Mouse (Mus musculus) liver, embryonic 14.5 days (tissue): Measurements from ENCODE around the gene Tle6. TPM values are rescaled to one million over a fixed set of nuclear protein-coding genes. Genes with fewer than 3 reads are reported as not detected.
"Not testable (repeated sequence)": the region's sequence is repeated elsewhere in the genome, so short reads cannot be mapped to it uniquely, and the experiment has no call there.

Experiments
- ATAC-seq: fragments of 200-750 bp; cut with Nextera tagmentation; 2 replicates; pipeline ENCODE4 v1.8.0; 2017; ENCODE audit warnings: moderate number of reproducible peaks, mild to moderate bottlenecking, moderate library complexity; ENCODE audit not compliant: insufficient read depth
- DNase-seq, 3 experiments: peaks; one replicate each; pipeline ENCODE4 v3.0.0-alpha.2; 2012 to 2013; ENCODE audit warnings: low read depth in 3 of 3, low spot score in 3 of 3
- H3K27ac ChIP-seq: fragments of 300-500 bp; sonication (generic); 2 replicates; pipeline ENCODE4 v1.5.1; 2014; ENCODE audit warnings: moderate library complexity, mild to moderate bottlenecking, control low read depth, inconsistent platforms
- H3K27me3 ChIP-seq: fragments of 300-500 bp; sonication (generic); 2 replicates; pipeline ENCODE4 v1.6.1; 2014; ENCODE audit warnings: mild to moderate bottlenecking, low read length, moderate library complexity; ENCODE audit not compliant: control insufficient read depth, insufficient read depth
- H3K36me3 ChIP-seq: fragments of 300-500 bp; sonication (generic); replicated peaks from 2 replicates; pipeline ENCODE4 v1.6.1; 2014; ENCODE audit warnings: low read depth; ENCODE audit not compliant: control insufficient read depth, insufficient read depth
- H3K4me1 ChIP-seq, 2 experiments: fragments of 200-500 bp in 1 of 2; fragments of 300-500 bp in 1 of 2; sonication (generic) in 1 of 2; replicated peaks; 2 replicates each; pipeline ENCODE4 v1.6.1; 2012 to 2014; ENCODE audit warnings: antibody characterized with exemption in 1 of 2, inconsistent platforms in 1 of 2, low read length in 1 of 2; ENCODE audit not compliant: control insufficient read depth in 2 of 2, insufficient read depth in 2 of 2
- H3K4me2 ChIP-seq: fragments of 300-500 bp; sonication (generic); 2 replicates; pipeline ENCODE4 v1.6.1; 2014; ENCODE audit warnings: low read depth, mild to moderate bottlenecking, control low read depth, moderate library complexity
- H3K4me3 ChIP-seq, 2 experiments: fragments of 200-500 bp in 1 of 2; fragments of 300-500 bp in 1 of 2; sonication (generic) in 1 of 2; 2 replicates each; pipeline ENCODE4 v1.5.1; 2012 to 2014; ENCODE audit warnings: low read depth in 2 of 2, low read length in 2 of 2, mild to moderate bottlenecking in 2 of 2, control low read depth in 1 of 2, inconsistent platforms in 1 of 2, moderate library complexity in 1 of 2; ENCODE audit not compliant: insufficient read depth in 1 of 2
- H3K9ac ChIP-seq: fragments of 300-500 bp; sonication (generic); replicated peaks from 2 replicates; pipeline ENCODE4 v1.6.1; 2014; ENCODE audit warnings: mild to moderate bottlenecking, control low read depth, moderate library complexity
- H3K9me3 ChIP-seq: fragments of 300-500 bp; sonication (generic); 2 replicates; pipeline ENCODE4 v1.6.1; 2016; ENCODE audit warnings: low read length, mixed read lengths; ENCODE audit not compliant: control insufficient read depth
- CTCF ChIP-seq: IDR thresholded peaks from 2 replicates; pipeline ENCODE4 v1.5.1; 2016; ENCODE audit warnings: antibody characterized with exemption, low read depth, control low read depth
- EP300 ChIP-seq: IDR thresholded peaks from 2 replicates; pipeline ENCODE4 v1.6.1; 2016; ENCODE audit warnings: antibody characterized with exemption, low read depth
- WGBS: fragments of 180-500 bp; shearing (Covaris S2); extraction: QIAGEN DNeasy Blood & Tissue Kit; methylation state at CpG from one replicate; pipeline ENCODE4 v1.1.7; 2014; ENCODE audit not compliant: insufficient replicate concordance; 5-methylcytosine and 5-hydroxymethylcytosine counted together
- polyA plus RNA-seq, 2 experiments: library from polyadenylated mRNA; depleted of rRNA in 1 of 2; stranded (reverse) in 1 of 2; unstranded in 1 of 2; fragments of >200 nt; fragmentation: Nextera tagmentation in 1 of 2; extraction: Ambion mirVana in 1 of 2; gene quantifications; 2 replicates each; pipeline versions ENCODE4 v1.2.1 to v1.2.3; 2012 to 2014

The Tle6 gene
- polyA plus RNA-seq, 2 experiments = 4.5 to 5.6 TPM

DNA sequence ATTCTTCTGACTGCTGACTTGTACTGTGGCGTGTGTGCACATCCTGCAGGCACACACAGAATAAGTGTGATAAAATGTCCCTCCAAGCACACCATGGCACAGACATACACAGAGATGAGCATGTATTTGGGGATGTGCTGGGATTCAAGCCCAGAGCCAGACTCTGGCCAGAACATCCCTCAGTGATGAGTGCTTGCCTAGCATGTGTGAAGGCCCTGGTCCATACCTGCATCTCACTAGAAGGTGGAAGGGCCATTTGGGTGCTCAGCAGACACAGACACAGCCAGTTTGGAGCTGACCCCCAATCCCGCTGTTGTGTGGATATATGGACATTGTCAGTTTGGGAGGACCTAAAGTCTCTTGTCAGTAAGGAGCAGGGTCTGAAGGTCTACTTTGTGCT lies 40.7 kb upstream of the Tle6 start:
- Histone ChIP-seq H3K9ac (no peak overlapping the region), H3K27me3 (no peaks in the 10 kb centered on the region; the same call in 1 of the 2 replicates), H3K4me1 (peaks cover 0 to 14% of the 10 kb centered on the region in 2 experiments; a peak in 3 of 4 replicates), H3K36me3 (no peaks in the 10 kb centered on the region), H3K9me3 (no peaks in the 10 kb centered on the region), H3K4me3 (no peak overlapping the region), H3K27ac (no peak overlapping the region), H3K4me2 (no peak overlapping the region)
- no peak for ATAC-seq
- TF ChIP-seq CTCF = no peak
- no peak for TF ChIP-seq EP300
- DNase-seq = no peak
- 81% methylated on average over 2 of the region's 2 CpGs for WGBS

DNA sequence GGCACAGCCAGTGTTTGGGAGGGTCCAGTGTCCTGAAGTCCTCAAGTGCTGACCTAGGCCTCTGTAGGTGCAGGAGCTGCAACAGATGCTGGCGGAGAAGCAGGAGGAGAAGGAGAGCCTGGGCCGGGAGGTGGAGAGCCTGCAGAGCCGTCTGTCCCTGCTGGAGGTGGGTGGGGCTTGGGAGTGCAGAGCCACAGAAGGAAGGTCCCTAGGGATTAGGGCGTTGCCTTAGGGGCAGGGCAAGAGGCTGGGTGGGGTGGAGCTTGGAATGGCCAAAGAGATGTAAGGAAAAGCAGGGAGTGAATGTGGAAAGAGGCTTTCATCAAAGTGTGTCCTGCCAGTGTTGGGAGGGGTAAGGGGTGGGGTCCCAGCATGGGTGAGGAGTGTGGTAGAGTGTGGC lies 40.0 kb upstream of the Tle6 start:
- H3K27ac ChIP-seq, H3K27me3 ChIP-seq, H3K9ac ChIP-seq, H3K36me3 ChIP-seq, DNase-seq, H3K4me3 ChIP-seq, H3K9me3 ChIP-seq, ATAC-seq, H3K4me2 ChIP-seq: not testable (repeated sequence)
- 58% methylated on average over 4 of the region's 4 CpGs for WGBS
- peaks cover 0 to 17% of the 10 kb centered on the region in 2 experiments; a peak in 3 of 4 replicates for H3K4me1 ChIP-seq

DNA sequence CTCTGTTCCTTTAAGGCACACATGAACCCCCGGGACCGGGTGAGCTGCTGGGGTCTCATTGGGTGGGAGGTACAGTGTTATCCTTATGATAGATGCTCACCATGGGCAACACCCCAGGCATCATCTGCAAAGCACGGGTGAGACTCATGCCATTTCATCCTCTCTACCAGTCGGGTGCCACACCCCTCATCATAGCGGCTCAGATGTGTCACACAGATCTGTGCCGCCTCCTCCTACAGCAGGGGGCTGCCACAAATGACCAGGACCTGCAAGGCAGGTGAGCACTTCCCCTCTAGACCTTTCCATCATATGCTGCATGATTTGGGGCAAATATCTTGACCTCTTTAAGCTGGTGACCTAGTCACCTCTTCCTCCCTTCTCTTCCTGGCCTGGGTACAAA lies 37.2 kb upstream of the Tle6 start:
- Histone ChIP-seq H3K4me2 (no peak overlapping the region), H3K27me3 (no peaks in the 10 kb centered on the region; the same call in 1 of the 2 replicates), H3K9ac (no peak overlapping the region), H3K4me1 (peaks cover 6 to 18% of the 10 kb centered on the region in 2 experiments), H3K36me3 (no peaks in the 10 kb centered on the region), H3K27ac (no peak overlapping the region), H3K4me3 (no peak overlapping the region), H3K9me3 (no peaks in the 10 kb centered on the region)
- WGBS = 53% methylated on average over 6 of the region's 6 CpGs
- DNase-seq (no peak), ATAC-seq (no peak)
- TF ChIP-seq CTCF (no peak), EP300 (no peak)

DNA sequence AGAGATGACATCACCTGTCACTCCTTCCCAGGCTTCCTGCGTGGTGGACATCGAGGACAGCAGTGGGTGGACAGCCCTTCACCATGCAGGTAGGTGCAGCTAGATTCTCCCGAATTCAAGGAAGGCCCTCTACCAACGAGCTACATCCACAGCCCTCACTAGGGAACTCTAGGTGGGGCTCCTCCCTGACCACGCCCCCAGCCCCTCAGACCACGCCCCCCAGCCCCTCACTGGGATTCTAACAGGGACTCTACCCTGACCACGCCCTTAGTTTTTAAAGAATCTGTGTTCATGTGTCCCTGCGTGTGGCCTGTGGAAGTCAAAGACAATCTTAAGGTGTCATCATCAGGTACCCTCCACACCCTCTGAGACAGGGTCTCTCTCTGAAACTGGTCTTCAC lies 35.5 kb upstream of the Tle6 start:
- H3K4me2 ChIP-seq = no peak overlapping the region
- no peak overlapping the region for H3K27ac ChIP-seq
- no peak overlapping the region for H3K9ac ChIP-seq
- no peak for TF ChIP-seq CTCF
- TF ChIP-seq EP300 = no peak
- no peaks in the 10 kb centered on the region for H3K9me3 ChIP-seq
- DNase-seq (no peak), ATAC-seq (no peak)
- no peaks in the 10 kb centered on the region for H3K36me3 ChIP-seq
- no peaks in the 10 kb centered on the region; the same call in 1 of the 2 replicates for H3K27me3 ChIP-seq
- peaks cover 6 to 12% of the 10 kb centered on the region in 2 experiments for H3K4me1 ChIP-seq
- WGBS = 8% methylated on average over 8 of the region's 8 CpGs
- H3K4me3 ChIP-seq = no peak overlapping the region

DNA sequence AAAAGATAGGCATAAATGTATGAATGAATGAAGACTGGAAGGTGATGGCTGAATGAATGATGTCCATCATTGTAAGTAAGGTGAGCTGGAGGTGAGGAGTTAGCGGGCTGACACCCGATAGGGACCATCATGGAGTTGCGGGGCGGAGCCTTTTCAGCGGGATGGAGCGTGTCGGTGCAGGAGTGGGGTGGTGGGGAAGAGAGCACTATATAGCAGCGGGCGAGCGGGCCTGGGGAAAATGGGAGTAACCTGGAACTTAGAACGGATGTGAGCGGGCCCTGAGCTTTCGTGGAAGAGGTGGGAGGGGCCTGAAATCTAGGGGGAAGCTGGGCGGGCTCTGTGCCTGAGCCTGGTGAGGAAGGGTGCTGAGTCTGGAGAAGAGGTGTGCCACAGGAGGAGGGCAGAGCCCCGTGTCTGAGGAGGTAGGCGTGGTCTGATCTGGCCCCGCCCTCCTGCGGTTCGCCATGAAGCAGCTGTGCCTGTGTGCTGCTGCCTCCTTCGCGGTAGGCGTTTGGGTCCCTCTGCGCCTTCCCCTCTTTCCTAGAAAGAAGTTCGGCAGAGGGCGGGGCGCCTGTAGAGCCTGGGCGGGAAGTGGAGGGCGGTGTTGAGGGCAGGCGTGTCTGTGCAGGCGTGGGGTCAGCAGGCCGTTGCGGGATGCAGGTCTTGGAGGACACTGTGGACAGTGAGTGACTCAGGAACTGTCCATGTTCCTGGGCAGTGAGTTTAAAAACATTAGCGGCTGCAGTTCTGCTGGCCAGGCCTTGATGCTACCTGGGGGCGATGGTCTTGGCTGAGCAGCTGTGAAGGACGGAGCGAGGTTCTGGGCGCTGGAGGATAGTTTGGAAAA lies 32.6 kb upstream of the Tle6 start:
- peak overlapping the region; percentile 58 for H3K9ac ChIP-seq
- H3K27ac ChIP-seq = 0 out of 2 replicates have a peak overlapping the region, but pooled peaks have one; percentile 6
- peak; percentile 78 to 84 (median 82) for DNase-seq
- no peaks in the 10 kb centered on the region; the same call in 1 of the 2 replicates for H3K27me3 ChIP-seq
- peak overlapping the region; percentile 20 to 55 for H3K4me3 ChIP-seq
- WGBS = 4% methylated on average over 37 of the region's 37 CpGs
- peak overlapping the region; percentile 85 for H3K4me2 ChIP-seq
- peaks cover 6 to 12% of the 10 kb centered on the region in 2 experiments for H3K4me1 ChIP-seq
- H3K36me3 ChIP-seq = no peaks in the 10 kb centered on the region
- no peaks in the 10 kb centered on the region for H3K9me3 ChIP-seq
- ATAC-seq = peak; percentile 96
- TF ChIP-seq CTCF (0 out of 2 replicates have a peak, but pooled peaks have one; percentile 9), EP300 (no peak)
